Mouse (Mus musculus) stomach, adult 2 months (tissue): ENCODE measurements around the gene Pigx. TPM values are rescaled to one million over a fixed set of nuclear protein-coding genes. Genes with fewer than 3 reads are reported as not detected.

Experiments
- polyA plus RNA-seq: library from polyadenylated mRNA; depleted of rRNA; stranded (reverse); fragments of >200 nt; gene quantifications from 2 replicates; pipeline ENCODE4 v1.2.3, GENCODE M21; 2012; rRNA removed

The Pigx gene
- 14.1 and 38.1 TPM in 2 replicates for polyA plus RNA-seq

DNA sequence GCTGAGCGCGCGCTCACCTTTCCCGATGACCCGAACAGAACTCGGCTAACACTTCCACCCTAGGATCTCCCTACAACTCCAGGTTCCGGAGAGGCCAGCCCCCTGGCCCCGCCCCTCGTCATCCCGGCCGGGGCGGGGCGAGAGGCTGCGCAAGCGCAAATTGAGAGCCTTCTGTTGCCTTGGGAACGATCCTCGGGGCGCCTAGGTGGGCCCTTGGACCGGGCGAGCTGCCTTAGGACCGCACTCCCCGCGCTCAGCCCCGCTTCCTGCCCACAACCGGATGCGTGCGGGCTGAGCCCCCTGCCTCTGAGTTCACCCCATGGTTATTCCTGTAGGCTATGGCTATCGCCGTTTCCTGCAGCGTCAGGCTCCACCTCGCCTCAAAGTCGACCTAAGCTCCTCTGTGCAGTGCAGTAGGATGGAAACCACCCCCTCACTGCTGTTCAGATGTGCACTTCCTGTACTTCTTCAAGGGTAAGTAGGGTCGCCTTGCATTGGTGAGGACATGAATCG lies at the start of gene Pigx, which contains the start of gene Cep19:
Gene Pigx (minus strand): TSS at position 103 of the 513 bp plus-strand sequence.
Gene Cep19 (plus strand): TSS at position 163 of the 513 bp plus-strand sequence.

DNA sequence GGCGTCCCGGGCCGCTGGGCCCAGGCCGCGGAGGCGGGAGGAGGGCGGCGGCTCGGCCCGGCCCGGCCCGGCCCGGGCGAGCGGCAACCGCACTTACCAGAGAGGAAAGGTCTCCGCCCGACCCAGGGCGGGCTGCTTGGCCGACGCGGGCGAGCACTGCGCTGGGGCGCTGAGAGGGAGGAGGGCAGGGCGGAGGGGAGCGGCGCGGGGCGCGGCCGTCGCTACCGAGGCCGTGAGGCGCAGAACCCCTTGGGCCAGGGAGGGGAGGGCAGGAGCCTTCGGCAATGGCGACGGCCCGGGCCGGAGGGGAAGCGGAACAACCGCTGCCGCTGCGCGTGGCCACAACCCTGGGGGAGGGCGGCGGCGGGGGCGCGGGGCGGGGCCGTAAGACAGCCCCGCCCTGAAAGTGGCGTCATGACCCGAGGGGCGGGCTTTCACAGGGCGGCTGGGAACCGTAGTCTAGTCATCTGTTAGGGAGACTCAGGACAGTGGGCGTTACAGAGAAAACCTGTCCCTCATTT lies 20.5 kb downstream of the Pigx start, which contains the start of gene Pak2:
Gene Pak2 (minus strand): TSS at position 352 of the 521 bp plus-strand sequence.

Other genes with a start within 250 kb of the Pigx start
- gene Meltf, start 220.9 kb downstream of the Pigx start, polyA plus RNA-seq = not detected in 2 replicates
- 4.0 and 5.3 TPM in 2 replicates for gene Pigz, start 165.9 kb downstream of the Pigx start, polyA plus RNA-seq
- gene 0610012G03Rik, start 151.2 kb downstream of the Pigx start, polyA plus RNA-seq = 52.4 and 136 TPM in 2 replicates
- gene Ncbp2, start 151.2 kb downstream of the Pigx start, polyA plus RNA-seq = 0.98 and 2.5 TPM in 2 replicates
- 0.65 and 0.97 TPM in 2 replicates for gene Senp5, start 96.5 kb downstream of the Pigx start, polyA plus RNA-seq
- 7.1 TPM in 2 replicates for gene Pak2, start 20.4 kb downstream of the Pigx start, polyA plus RNA-seq
- 12.5 and 16.7 TPM in 2 replicates for gene Cep19, start 60 bp upstream of the Pigx start, polyA plus RNA-seq
- 4.9 and 5.2 TPM in 2 replicates for gene Nrros, start 65.9 kb upstream of the Pigx start, polyA plus RNA-seq
- gene Bex6, start 80.1 kb upstream of the Pigx start, polyA plus RNA-seq = not detected in 2 replicates
- 0.98 and 1.4 TPM in 2 replicates for gene Fbxo45, start 147.4 kb upstream of the Pigx start, polyA plus RNA-seq
- 0.59 and 0.66 TPM in 2 replicates for gene Wdr53, start 147.5 kb upstream of the Pigx start, polyA plus RNA-seq
- gene Smco1, start 171.7 kb upstream of the Pigx start, polyA plus RNA-seq = 0.04 TPM in 1 of 2 replicates, not detected in the other
- gene Rnf168, start 177.7 kb upstream of the Pigx start, polyA plus RNA-seq = 2.6 and 3.3 TPM in 2 replicates
- 0.49 and 1.2 TPM in 2 replicates for gene Ubxn7, start 232.5 kb upstream of the Pigx start, polyA plus RNA-seq